Mouse (Mus musculus) limb, embryonic 11.5 days (tissue): Measurements from ENCODE around the gene Eef1a1. TPM values are rescaled to one million over a fixed set of nuclear protein-coding genes. Genes with fewer than 3 reads are reported as not detected.
A peak's percentile ranks its signal among the peaks of the same experiment; 100 is the strongest.
"Not testable (repeated sequence)": the region's sequence is repeated elsewhere in the genome, so short reads cannot be mapped to it uniquely, and the experiment has no call there.

ENCODE experiments used
- ATAC-seq: fragments of 200-750 bp; cut with Nextera tagmentation; 2 replicates; pipeline ENCODE4 v1.8.0; 2017; ENCODE audit warnings: low read depth; ENCODE audit not compliant: insufficient number of reproducible peaks, low FRiP score, low TSS enrichment
- DNase-seq: peaks from one replicate; pipeline ENCODE4 v3.0.0-alpha.2; 2015; ENCODE audit warnings: low spot score
- H3K27ac ChIP-seq: fragments of 300-500 bp; sonication (generic); replicated peaks from 2 replicates; pipeline ENCODE4 v1.5.1; 2014; ENCODE audit warnings: low read depth, mild to moderate bottlenecking, low read length
- H3K27me3 ChIP-seq: fragments of 300-500 bp; sonication (generic); 2 replicates; pipeline ENCODE4 v1.6.1; 2014; ENCODE audit warnings: mild to moderate bottlenecking, low read length, mixed read lengths; ENCODE audit not compliant: control insufficient read depth, insufficient read depth
- H3K36me3 ChIP-seq: fragments of 300-500 bp; sonication (generic); 2 replicates; pipeline ENCODE4 v1.6.1; 2014; ENCODE audit warnings: mild to moderate bottlenecking, low read length, moderate library complexity, mixed read lengths; ENCODE audit not compliant: control insufficient read depth, insufficient read depth
- H3K4me1 ChIP-seq: fragments of 300-500 bp; sonication (generic); 2 replicates; pipeline ENCODE4 v1.6.1; 2014; ENCODE audit warnings: low read length, mixed read lengths; ENCODE audit not compliant: control insufficient read depth, insufficient read depth
- H3K4me2 ChIP-seq: fragments of 300-500 bp; sonication (generic); 2 replicates; pipeline ENCODE4 v1.6.1; 2014; ENCODE audit warnings: low read depth, mild to moderate bottlenecking, moderate library complexity; ENCODE audit not compliant: severe bottlenecking
- H3K4me3 ChIP-seq: fragments of 300-500 bp; sonication (generic); 2 replicates; pipeline ENCODE4 v1.5.1; 2014; ENCODE audit warnings: low read depth, low read length
- H3K9ac ChIP-seq: fragments of 300-500 bp; sonication (generic); 2 replicates; pipeline ENCODE4 v1.6.1; 2014; ENCODE audit warnings: mild to moderate bottlenecking, low read length
- H3K9me3 ChIP-seq: fragments of 300-500 bp; sonication (generic); 2 replicates; pipeline ENCODE4 v1.6.1; 2016; ENCODE audit warnings: low read length; ENCODE audit not compliant: control insufficient read depth
- WGBS: fragments of 180-500 bp; shearing (Covaris S2); extraction: QIAGEN DNeasy Blood & Tissue Kit; methylation state at CpG from one replicate; pipeline ENCODE4 v1.1.7; 2014; 5-methylcytosine and 5-hydroxymethylcytosine counted together
- polyA plus RNA-seq: library from polyadenylated mRNA; unstranded; fragments of >200 nt; fragmentation: Nextera tagmentation; extraction: Ambion mirVana; gene quantifications from 2 replicates; pipeline ENCODE4 v1.2.1, GENCODE M21; 2014

The Eef1a1 gene
- polyA plus RNA-seq, 1 experiment from 2014 or later, result 5,240 TPM

DNA sequence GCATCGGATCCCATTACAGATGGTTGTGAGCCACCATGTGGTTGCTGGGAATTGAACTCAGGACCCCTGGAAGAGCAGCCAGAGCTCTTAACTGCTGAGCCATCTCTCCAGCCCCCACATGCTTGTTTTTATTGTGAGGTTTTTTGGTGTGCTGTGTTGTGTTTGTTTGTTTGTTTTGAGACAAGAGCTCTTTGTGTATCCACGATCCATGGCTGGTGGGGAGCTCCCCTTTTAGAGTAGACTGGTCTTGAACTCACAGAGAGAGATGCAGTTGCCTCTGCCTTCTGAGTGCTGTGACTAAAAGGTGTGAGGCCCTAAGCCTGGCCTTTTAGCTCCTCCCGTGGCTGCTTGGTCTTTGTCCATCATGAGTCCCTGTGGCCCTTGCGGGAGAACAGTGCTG lies 15.2 kb upstream of the Eef1a1 start:
- DNase-seq, result no peak
- Histone ChIP-seq H3K4me1 (no peaks in the 10 kb centered on the region), H3K4me2 (no peak overlapping the region), H3K9ac (no peak overlapping the region), H3K27ac (no peak overlapping the region), H3K27me3 (no peaks in the 10 kb centered on the region), H3K36me3 (no peaks in the 10 kb centered on the region), H3K9me3 (no peaks in the 10 kb centered on the region), H3K4me3 (no peak overlapping the region)
- 79% methylated on average over 4 of the region's 4 CpGs for WGBS
- ATAC-seq, result no peak

DNA sequence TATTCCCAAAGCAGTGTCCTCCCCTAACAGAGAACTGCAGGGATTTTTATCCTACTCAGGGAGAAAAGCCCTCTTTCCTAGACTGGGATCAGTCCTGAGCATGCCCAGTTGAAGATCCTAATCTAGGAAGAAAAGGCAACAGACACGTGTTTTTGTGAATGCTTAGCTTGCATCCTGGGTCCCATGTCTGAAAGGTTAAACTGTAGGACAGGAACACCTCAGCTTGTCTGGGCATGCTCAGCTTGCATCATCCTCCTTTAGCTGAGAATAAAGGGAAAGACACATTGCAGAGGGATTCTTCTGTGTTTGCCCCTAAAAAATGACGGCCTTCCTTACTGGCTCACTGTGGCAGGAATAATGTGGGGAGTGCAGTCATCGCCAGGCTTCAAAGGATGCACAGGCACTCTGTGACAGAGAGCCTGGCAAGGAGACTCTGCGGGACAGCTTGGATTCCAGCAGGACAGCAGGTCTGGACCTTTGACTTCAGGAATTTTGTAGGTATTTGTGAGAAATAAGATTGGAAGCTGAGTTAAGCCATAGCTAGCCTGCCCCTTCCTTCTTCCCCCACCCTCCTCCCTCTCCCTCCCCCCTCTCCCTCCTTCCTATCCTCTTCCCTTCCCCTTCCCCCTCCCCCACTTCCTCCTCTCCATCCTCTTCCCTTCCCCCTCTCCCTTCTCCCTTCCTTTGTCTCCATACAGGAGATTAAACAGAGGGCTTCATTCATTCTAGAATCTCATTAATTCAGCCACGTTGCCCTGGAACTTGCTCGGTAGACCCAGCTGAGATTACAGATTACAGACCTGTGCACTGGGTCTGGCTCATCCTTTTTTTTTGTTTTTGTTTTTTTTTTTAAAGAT lies 14.5 kb upstream of the Eef1a1 start:
- H3K4me3 ChIP-seq, result no peak overlapping the region
- ATAC-seq, result peak; percentile 41; the same call in 1 of the 2 replicates

DNA sequence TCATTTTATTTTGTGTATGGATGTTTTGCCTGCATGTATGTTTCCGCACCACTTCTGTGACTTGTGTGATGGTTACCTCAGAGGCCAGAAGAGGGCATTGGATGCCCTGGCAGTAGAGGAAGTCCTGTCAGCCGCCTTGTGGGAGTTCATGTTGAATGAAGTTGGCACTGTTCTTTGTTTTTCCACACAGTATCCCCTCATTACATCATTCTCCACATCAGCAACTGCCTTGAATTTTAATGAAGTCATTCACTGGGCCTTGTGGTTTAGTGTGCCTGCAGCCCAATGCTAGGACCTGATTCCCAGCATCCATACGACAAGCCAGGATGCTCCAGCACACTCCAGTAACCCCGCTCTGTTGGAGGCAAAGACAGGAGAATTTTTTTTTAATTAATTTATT lies 12.3 kb upstream of the Eef1a1 start:
- ATAC-seq, result no peak
- Histone ChIP-seq H3K4me3 (no peak overlapping the region), H3K27me3 (no peaks in the 10 kb centered on the region), H3K9me3 (no peaks in the 10 kb centered on the region), H3K9ac (no peak overlapping the region), H3K4me2 (no peak overlapping the region), H3K36me3 (no peaks in the 10 kb centered on the region), H3K27ac (no peak overlapping the region), H3K4me1 (no peaks in the 10 kb centered on the region)
- no peak for DNase-seq
- WGBS, result 90% methylated on average over 4 of the region's 4 CpGs

More for the DNA sequence above, 14.5 kb upstream of the Eef1a1 start:
- Histone ChIP-seq H3K9me3 (no peaks in the 10 kb centered on the region), H3K27me3 (no peaks in the 10 kb centered on the region), H3K4me2 (no peak overlapping the region), H3K4me1 (no peaks in the 10 kb centered on the region), H3K36me3 (no peaks in the 10 kb centered on the region), H3K9ac (no peak overlapping the region), H3K27ac (no peak overlapping the region)
- peak; percentile 28 for DNase-seq
- WGBS, result 16% methylated on average over 6 of the region's 6 CpGs

DNA sequence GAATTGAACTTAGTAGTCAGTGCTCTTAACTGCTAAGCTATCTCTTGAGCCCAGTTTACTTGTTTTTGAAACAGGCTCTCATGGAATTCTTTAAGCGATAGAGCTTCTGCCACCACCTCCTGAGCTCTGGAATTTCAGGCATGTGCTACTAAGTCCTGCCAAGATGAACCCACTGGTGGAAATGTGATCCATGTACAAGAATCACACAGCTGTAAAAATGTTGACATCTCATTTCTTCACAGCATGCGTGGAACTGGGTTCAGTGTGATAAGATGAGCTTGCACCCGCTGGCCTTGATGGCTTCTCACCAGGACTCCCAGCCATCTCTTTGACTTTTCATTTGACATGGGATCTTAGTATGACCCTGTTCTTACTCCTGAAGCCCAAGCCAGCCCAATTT lies 11.4 kb upstream of the Eef1a1 start:
- Histone ChIP-seq H3K4me1 (no peaks in the 10 kb centered on the region), H3K36me3 (no peaks in the 10 kb centered on the region), H3K9ac (no peak overlapping the region), H3K27ac (no peak overlapping the region), H3K9me3 (no peaks in the 10 kb centered on the region), H3K4me2 (no peak overlapping the region), H3K27me3 (no peaks in the 10 kb centered on the region), H3K4me3 (no peak overlapping the region)
- 82% methylated on average over 3 of the region's 3 CpGs for WGBS
- ATAC-seq (no peak), DNase-seq (no peak)

DNA sequence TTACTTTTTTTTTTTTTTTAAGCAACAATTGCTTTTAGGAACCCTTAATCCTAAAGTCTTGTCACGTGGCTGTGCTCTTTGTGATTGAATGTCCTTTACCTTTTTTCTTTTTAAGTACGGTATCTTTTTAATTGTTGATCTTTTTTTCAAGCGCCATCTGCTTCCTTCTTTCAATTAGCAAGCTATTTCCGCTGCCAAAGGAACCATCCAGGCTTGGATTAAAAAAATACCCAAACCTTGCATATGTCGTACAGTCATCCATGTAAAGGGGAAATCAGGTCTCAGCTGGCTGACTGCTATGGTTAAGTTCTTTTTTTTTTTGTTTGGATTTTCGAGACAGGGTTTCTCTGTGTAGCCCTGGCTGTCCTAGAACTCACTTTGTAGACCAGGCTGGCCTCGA lies 4.2 kb upstream of the Eef1a1 start:
- H3K4me3 ChIP-seq, result no peak overlapping the region
- WGBS, result 90% methylated on average over 7 of the region's 7 CpGs
- no peaks in the 10 kb centered on the region for H3K27me3 ChIP-seq
- H3K4me2 ChIP-seq, result no peak overlapping the region
- no peaks in the 10 kb centered on the region for H3K9me3 ChIP-seq
- ATAC-seq (no peak), DNase-seq (no peak)
- no peaks in the 10 kb centered on the region for H3K36me3 ChIP-seq
- H3K9ac ChIP-seq, result no peak overlapping the region
- peaks cover 7% of the 10 kb centered on the region; the same call in 1 of the 2 replicates for H3K4me1 ChIP-seq
- no peak overlapping the region for H3K27ac ChIP-seq

DNA sequence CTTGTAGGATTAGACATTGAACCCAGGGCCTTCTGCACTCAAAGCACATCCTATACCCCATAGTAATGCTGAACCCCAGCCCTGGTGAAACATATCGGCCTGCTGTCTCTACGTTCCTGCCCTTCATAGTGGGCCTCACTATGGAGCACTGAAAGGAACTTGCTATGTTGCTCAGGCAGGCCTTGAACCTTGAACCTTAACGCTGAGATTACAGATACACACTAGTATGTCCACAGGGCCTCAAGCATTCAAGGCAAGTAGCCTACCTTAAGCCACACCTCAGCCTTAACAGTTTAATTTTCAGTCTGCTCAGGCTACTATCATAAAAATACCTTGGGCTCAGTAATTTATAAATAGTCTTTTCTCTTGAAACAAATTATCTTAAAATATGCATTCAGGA lies 3.3 kb upstream of the Eef1a1 start:
- ATAC-seq, result no peak
- DNase-seq, result no peak
- WGBS, result 92% methylated on average over 3 of the region's 3 CpGs

DNA sequence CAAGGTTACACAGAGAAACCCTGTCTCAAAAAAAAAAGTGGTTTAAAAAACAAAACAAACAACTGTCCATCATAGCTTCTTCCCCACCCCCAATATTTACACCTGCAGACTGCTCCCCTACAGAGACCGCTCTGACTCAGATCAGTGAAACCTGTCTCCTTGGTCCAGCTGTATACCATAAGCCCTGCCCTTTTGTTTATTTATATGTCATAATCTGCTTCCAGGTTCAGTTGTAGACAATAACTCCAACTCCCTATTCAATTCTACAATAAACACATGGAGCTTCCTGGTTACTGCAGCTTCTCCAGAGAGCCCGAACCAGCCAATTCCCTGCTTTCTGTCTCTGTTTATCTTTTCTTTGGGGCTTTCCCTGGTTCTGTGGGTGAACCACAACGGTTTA lies 2.2 kb upstream of the Eef1a1 start:
- Histone ChIP-seq H3K4me3 (no peak overlapping the region), H3K27ac (no peak overlapping the region), H3K27me3 (no peaks in the 10 kb centered on the region), H3K4me2 (no peak overlapping the region), H3K4me1 (peaks cover 7% of the 10 kb centered on the region; the same call in 1 of the 2 replicates), H3K9ac (no peak overlapping the region), H3K9me3 (no peaks in the 10 kb centered on the region), H3K36me3 (no peaks in the 10 kb centered on the region)
- DNase-seq (no peak), ATAC-seq (no peak)
- WGBS, result 85% methylated on average over 3 of the region's 3 CpGs

More for the DNA sequence above, 3.3 kb upstream of the Eef1a1 start:
- no peaks in the 10 kb centered on the region for H3K27me3 ChIP-seq
- no peak overlapping the region for H3K4me3 ChIP-seq
- peaks cover 7% of the 10 kb centered on the region; the same call in 1 of the 2 replicates for H3K4me1 ChIP-seq
- no peak overlapping the region for H3K4me2 ChIP-seq
- H3K36me3 ChIP-seq, result no peaks in the 10 kb centered on the region
- no peak overlapping the region for H3K27ac ChIP-seq
- H3K9me3 ChIP-seq, result no peaks in the 10 kb centered on the region
- H3K9ac ChIP-seq, result no peak overlapping the region

DNA sequence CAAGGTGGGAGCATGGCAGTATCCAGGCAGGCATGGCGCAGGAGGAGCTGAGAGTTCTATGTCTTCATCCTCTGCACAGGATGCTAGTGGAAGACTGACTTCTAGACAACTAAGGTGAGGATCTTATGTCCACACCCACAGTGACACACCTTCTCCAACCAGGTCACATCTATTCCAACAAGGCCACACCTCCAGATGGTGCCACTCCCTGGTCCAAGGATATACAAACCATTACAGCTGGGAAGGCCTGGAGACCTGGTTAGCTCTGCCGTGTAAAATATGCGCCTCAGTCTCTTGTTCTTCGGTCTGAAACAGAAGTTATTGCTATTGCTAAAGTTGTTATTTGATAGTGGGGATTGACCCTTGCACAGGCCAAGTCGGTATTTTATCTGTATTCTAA lies 930 bp downstream of the Eef1a1 start:
- WGBS, result 90% methylated on average over 5 of the region's 5 CpGs
- DNase-seq, result not testable (repeated sequence)

More for the DNA sequence above, 930 bp downstream of the Eef1a1 start:
- H3K4me1 ChIP-seq, H3K4me2 ChIP-seq, H3K36me3 ChIP-seq, H3K9me3 ChIP-seq, H3K4me3 ChIP-seq, H3K27me3 ChIP-seq, H3K9ac ChIP-seq, ATAC-seq, H3K27ac ChIP-seq: not testable (repeated sequence)
